Mouse (Mus musculus) ovary, adult 18-20 months (tissue): ENCODE data around the gene Ptpn11.
"Not testable (repeated sequence)": the region's sequence is repeated elsewhere in the genome, so short reads cannot be mapped to it uniquely, and the experiment has no call there.

ENCODE experiments used
- DNase-seq: peaks from one replicate; pipeline ENCODE4 v3.0.0; 2022; ENCODE audit warnings: low spot score, mixed read lengths

Ptpn11 gene

DNA sequence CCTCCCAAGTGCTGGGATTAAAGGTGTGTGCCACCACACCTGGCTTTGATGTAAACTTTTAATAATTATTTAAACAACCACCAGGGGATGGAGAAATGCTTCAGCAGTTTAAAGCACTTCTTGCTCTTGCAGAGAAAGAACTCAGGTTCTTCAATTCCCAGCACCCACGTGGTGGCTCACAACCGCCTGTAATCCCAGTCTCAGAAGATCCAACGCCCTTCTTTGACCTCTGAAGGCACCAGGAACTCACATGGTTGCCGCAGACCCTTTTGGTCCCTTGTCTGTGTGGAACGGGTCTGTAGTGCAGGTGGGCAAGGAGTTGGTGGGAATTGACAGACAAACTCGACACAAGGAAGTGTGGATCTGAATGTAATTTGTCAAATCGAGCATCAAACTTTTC lies 23.5 kb upstream of the Ptpn11 start:
- no peak for DNase-seq

DNA sequence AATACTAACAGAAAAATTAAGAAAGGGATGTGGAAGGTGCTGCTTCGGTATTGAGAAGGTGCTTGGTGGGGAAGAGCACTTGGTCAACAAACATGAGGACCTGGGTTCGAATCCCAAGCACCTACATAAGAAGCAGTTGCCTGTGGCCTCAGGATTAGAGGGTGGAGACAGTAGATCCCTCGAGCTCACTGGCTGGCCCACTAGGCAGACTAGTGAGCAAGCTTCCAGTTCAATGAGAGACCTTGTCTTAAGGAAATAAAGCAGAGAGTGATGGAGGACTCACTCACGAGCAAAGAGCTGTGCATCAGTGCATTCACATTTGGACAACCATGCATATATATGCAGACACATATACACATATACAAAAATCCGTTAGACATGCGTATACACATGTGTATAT lies 20.9 kb upstream of the Ptpn11 start:
- DNase-seq = no peak

DNA sequence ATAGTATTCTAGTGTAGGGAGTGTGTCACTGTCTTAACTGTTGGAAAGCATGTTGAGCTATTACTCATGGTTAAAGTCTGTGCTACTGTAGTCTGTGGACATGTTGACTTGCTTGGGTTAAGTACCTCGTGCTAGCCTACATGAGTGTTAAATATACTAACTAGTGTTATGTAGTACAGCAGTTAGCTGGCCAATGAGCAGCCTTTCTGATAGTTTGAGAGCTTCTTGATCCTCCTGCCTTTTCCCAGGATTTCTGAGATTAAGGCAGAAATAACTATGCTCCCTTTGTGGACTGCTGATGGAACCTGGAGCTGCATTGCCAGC lies 19.4 kb upstream of the Ptpn11 start:
- no peak for DNase-seq

DNA sequence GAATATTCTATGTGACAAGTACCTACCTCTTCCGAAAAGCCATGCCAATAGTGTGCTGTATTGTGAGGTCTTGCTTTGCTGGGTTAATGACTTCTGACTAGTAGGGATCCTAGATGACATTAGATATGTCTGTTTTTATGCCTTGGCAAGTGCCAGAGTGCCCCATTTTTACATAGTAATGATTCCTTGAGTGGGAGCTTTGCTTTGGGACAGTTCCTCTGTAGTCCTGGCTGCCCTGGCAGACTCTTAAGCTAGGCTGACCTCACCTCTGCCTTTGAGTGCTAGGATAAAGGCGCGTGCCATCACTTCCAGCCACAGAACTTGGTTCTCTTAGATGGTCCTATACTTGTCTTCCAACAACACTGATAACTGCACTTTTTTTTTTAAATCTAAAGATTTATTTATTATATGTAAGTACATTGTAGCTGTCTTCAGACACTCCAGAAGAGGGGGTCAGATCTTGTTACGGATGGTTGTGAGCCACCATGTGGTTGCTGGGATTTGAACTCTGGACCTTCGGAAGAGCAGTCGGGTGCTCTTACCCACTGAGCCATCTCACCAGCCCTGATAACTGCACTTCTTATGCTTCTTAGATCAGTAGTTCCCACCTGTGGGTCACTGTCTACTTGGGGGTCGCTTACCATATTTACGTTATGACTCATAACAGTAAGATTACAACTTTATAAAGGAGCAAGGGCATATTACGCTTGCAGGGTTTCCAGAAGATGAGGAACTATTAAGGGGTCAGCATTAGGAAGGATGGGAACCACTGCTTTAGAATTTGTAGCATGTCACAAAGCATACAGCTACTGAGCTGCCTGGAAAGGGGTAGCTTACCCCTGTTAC lies 18.8 kb upstream of the Ptpn11 start:
- no peak for DNase-seq

DNA sequence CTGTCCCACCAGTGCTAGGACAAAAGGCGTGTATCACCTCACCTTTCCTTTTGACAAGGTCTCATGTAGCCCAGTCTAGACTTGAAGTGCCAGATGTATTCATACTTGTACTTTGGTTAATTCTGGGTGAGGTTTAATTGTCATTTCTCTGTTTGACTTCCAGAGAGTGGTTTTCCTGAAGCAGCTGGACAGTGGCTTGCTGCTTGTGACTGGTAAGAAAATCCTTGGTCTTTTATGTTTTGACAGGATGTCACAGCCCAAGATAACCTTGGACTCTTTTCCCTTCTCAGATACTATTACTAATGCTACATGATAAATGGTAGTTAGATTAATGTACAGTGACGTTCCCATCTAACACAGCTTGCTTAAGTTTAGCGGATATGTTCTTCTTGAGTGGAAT lies 15.8 kb upstream of the Ptpn11 start:
- DNase-seq = no peak

DNA sequence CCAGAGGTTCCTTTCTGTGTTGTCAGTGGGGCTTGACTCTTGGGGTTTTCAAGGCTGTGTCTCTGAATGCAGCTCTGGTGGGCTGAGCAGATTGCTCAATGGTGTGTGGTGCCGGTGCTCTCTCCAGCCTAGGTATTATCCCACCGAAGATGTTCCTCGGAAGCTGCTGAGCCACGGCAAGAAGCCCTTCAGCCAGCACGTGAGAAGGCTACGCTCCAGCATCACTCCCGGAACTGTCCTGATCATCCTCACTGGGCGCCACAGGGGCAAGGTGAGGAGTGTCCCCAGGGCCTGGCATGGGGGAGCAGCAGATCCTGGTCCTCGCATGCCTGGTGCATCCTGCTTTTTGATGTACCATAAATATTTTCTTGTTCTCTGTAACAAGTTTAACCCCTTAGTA lies 15.3 kb upstream of the Ptpn11 start:
- DNase-seq = no peak

DNA sequence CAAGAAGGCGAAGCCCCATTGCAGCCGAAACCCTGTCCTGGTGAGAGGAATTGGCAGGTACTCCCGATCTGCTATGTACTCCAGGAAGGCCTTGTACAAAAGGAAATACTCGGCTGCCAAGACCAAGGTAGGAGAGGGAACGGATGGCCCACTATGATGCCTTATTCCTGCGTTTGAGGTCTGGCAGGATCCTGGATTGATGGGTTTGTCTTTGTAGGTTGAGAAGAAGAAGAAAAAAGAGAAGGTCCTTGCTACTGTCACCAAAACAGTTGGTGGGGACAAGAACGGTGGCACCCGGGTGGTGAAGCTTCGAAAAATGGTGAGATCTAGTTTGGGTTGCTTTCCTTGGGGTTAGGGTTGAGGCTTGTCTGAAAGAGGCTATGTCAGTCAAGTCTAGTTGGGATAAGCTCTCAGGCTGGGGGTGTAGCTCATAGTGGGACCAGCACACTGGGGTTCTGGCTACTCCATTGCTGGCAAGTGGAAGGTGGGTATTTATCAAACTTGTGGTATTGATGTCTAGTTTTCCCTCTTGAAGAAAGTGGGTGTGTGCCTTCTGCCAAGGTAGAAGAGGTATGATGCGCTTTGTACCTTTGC lies 14.4 kb upstream of the Ptpn11 start:
- DNase-seq = not testable (repeated sequence)

DNA sequence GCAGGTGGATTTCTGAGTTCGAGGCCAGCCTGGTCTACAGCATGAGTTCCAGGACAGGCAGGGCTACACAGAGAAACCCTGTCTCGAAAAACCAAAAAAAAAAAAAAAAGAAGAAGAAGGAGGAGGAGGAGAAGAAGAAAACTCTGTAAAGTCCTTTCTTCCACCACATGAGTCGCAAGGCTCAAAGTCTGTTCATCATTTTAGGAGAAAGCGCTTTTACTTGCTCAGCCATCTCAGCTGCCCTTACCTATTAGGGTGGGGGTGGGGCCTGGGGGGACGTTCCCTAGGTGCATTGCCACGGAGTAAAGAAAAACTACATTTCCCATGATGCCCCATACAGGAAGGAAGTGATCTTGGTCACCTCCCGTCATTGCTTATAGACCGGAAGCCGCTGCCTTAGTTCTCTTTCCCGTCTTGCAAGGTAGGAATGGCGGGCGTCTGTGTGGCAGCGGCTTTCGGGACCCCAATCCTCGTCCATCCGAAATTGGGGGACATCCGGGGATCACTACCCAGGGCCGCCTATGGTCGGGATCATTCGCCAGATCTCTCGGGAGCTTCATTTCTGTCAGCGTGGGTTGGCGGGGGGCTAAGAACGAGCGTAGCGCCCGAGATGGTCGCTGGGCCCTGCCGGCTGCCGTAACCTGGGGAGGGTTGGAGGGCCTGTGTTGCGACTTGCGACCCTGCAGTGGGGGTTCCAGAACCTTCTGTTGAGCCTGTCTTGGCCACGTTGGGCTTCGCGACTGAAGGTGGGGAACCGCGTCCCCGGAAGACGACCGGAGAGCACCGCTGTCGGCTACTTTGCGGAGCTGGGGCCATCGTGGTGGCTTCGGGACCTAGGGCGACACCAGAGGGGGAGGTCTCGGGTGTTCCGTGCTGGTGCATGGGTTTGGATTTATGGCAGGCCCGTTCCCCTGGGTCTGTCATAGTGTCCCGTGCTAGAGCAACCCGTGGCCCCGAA lies 13.2 kb upstream of the Ptpn11 start, which contains the start of gene Rpl6:
TSS of gene Rpl6 (plus strand) at position 350 of the 958 bp plus-strand sequence.
- peak; percentile 71 for DNase-seq

DNA sequence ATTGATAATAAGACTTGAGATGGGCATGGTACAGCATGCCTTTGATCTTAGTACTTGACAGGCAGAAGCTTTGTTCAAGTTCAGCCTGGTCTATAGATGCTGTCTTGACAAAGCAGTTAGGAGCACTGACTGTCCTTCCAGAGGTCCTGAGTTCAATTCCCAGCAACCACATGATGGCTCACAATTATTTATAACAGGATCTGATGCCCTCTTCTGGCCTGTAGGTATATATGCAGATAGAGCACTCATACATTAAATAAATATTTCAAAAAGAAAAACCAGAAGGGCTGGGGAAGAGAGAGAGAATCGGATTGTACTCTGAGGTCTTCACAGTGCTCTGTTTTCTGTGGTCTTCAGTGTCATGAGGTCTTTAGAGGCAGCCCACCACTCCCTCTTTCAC lies 11.3 kb upstream of the Ptpn11 start:
- no peak for DNase-seq

DNA sequence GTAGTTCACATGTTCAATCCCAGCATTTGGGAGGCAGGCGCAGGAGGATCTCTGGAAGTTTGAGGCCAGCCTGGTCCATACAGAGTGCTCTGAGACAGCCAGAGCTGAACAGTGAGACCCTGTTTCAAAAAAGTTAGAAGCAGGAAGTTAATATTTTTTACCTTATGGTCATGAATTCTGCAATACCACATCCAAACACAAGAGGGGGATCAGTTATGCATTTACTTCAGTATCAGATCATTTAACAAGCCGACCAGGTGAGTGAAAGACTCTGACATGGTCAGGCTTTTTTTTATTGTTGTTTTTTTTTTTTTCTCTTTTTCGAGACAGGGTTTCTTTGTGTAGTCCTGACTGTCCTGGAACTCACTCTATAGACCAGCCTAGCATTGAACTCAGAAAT lies 10.5 kb upstream of the Ptpn11 start:
- no peak for DNase-seq

DNA sequence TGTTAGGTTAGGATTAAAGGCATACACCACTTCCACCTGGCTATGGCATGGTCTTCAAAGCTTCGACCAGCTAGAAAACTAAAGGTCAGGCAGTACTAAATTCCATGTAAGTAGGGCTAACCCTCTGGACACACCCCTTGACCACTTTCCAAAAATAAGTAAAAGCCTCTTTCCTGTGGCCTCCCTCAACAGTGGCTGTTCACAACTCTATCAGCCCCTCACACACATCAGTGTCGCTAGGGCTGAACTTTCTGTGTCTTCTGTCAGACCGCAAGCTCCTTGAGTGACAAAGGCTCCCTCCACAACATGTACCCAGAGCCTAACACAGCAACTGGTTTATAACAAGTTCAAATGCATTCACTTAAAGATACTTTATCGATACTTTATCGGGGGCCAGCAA lies 7.2 kb upstream of the Ptpn11 start:
- no peak for DNase-seq

DNA sequence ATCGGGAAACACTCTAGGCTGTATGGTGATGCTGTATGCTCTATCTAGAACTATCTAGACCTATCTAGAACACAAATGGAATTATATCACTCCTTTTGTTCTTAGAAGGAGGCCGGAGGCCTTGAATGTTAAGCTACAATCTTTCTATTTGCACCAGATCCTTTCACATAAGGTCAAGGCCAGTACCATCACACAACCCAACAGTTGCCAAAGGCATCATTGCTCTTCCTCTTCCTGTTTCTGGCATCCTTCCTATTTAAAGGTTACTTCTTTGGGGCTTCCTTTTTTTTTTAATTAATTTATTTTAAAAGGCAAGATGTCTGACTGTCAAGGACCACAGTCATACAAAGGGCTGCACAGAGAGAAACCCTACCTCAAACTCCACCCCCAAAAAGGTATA lies 6.1 kb upstream of the Ptpn11 start:
- no peak for DNase-seq

DNA sequence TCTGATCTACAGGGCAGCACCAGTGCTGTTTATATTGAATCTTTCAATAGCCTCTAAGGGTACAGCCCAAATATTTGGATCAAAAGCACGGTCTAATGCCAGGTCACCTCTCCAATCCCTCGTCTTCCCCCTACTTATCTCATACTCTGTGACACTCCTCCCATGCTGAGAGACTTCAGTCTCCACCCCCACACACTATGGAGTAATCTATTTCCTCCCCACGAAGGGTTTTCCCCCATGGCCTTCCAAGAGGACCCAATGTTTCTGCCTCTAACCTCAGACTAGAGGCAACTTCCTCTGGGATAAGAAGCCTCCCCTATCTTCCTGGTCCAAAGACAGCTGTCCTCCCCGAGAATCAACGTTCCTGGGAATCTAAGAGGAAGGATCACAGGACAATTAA lies 5.6 kb upstream of the Ptpn11 start:
- DNase-seq = no peak

DNA sequence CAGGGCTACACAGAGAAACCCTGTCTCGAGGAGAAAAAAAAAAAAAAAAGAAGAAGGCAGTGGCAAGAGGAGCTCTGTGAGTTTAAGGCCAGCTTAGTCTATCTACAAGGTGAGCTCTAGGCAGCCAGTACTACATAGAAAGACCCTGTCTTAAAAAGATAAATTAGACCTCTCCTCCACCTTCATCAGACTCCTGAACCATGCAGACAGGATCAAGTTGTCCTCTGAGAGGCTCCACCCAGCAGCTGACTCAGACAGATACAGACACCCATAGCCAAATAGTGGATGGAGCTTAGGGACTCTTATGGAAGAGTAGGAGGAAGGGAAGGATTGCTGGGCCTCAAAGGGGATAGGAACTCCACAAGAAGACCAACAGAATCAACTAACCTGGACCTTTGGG lies 3.0 kb upstream of the Ptpn11 start:
- DNase-seq = no peak

DNA sequence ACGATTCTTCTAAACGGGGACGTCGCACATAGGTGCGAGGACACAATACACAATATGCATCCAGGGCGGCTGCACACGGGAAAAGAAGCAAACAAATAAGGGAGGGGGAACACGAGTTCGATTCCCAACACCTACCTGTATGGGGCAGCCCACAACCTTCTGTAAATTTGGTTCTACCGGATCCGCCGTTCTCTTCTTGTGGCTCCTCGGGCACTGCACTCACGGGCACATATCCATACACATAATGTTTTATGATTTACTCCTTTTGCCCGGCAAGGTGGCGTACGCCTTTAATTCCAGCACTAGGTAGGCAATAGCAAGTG lies 348 bp upstream of the Ptpn11 start:
- DNase-seq = no peak

DNA sequence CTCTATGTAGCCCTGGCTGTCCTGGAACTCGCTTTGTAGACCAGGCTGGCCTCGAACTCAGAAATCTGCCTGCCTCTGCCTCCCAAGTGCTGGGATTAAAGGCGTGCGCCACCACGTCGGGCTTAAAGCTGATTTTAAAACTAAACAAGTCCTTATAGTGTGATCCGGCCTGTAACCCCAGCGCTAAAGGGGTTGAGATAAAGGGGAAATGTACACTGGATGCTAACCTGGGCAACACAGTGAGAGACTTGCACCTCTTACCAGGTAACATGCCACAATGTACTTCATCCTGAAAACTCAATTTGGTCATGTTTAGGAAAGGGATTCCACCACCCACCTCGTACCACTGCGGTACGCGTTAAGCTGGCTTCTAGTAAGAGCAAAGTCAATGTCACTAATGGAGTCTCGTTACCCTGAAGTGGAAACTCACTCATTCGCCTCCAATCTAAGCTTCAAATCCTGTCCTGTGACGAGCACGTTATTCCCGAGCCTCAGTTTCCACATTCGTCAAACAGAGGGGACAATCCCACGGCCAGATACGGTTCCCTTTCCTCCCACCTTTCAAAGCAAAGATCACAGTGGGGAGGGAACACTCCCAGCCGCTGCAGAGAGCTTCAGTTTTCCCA lies 874 bp downstream of the Ptpn11 start:
- no peak for DNase-seq

DNA sequence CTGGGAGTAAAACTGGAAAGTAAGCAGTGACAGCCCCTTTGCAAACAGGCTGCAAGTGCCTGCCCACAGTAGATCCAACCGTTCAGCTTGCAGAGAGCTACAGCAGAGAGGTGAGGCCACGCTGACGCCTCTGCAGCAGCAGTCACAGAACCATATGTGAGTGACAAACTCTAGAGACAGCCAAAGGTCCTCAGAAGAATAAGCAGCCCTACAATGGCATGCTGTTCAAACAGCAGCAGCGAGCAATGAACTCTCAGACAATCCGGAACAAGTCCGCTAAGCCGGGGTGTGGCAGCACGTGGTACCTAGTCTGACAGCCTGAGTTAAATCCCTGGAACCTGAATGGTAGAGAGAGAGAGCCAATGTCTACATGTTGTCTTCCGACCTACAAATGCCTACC lies 2.0 kb downstream of the Ptpn11 start:
- no peak for DNase-seq

DNA sequence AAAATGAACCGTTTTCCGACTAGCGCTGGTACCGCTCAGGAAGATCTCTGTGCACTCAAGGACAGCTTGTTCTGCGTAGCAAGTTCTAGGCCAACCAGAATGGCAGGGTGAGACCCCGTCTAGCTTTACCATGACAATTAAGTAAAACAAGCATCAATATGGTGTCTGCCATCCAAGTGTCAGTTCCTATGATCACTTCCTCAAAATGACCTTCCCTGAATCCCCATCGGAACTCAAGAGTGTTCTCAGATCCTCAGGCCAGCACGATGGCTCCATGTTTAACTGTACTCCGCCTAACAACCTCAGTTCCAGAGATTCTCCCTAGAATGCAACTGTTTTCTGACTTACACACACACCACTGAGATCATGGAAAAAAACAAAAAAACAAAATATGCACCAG lies 2.9 kb downstream of the Ptpn11 start:
- DNase-seq = no peak

DNA sequence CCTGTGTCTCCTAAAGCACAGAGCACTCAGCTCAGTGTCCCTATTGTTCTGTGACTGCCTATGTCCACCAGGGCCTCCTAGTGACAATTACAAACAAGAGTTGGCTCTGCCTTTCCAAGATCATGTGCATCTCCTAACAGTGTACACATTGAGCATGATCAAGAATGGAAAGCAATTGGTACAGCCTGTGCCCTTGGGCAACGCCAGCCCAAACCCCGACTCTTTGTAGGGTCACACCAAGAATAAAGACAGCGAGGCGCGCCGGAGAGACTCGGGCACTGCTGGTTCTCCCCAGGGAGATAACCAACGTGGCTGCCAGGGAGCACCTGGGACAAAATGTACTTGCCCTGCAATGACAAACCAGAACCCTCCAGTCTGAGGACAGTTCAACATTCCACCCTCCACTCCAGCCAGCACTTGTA lies 3.6 kb downstream of the Ptpn11 start:
- peak; percentile 32 for DNase-seq

DNA sequence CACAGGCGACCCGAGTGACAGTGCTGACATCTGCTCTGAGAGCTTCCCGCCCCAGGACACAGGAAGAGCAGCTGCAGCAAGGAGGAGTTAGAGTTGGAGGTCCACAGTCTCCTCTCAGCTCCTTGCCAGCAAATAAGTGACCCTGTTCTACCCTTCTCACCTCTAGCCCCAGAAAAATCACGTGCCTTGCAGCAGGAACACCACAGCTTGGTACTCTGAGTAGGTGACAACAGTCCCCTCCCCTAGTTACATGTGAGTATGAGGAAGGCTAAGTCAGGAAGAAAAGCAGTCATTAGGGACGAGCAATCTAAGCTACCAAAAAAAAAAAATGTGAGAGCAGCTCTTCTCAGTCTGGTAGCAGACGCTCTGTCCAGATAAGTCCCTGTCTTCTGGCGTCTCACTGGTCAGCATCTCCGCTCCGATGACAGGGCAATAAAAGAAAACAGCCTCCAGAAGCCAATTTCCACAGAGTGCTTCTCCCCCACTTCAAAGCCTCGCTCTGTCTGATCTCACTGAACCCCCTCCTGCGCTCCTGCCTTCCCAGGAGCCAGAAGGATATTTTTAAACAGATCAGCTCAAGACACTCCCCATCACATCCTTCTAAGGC lies 6.1 kb downstream of the Ptpn11 start:
- DNase-seq = no peak

DNA sequence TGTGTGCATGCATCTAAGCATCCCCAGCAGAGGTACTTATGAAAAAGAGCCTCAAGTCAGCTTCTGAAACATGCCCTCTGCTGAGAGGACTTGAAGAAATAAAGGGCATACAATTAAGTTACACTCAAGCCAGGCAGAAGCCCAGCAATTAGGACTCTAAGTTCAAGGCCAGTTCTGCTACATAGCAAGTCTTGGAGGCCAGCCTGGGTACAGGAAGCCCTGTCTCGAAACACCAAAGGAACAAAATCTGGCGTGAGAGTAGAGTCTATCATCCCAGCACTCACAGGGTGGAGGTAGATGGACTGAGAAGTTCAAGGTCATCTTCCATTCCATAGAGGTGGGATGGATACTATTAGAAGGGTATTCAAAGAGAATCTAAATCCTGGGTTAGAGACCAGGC lies 6.8 kb downstream of the Ptpn11 start:
- DNase-seq = no peak

DNA sequence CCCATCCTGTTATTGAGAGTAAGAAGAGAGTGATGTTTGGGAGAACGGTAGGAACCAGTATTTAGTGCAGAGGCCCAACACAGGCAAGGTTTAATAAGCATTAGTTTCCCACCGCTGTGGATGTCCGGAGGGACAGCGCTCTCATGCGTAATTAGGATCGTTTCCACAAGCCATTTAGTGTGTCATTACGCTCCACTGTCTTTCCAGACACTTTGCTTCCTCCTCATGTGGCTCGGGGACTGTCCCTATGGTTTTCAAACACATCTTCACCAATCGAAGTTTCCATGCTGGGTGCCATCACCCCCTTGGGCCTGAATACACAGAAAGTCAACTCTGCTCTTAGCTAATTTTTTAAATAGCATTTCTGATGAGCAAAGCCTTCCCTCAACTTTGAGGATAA lies 7.9 kb downstream of the Ptpn11 start:
- DNase-seq = no peak
